Mouse (Mus musculus) lung, postnatal 36 days (tissue): Measurements from ENCODE around the gene Fam19a5.

Experiments used
- DNase-seq: peaks from one replicate; pipeline ENCODE4 v3.0.0; 2022; ENCODE audit warnings: mixed read lengths

Fam19a5 gene

GRCm38 (mm10) chr15:87597149-87597548 lies 53.0 kb downstream of the Fam19a5 start:
- peak; percentile 1 for DNase-seq

DNA sequence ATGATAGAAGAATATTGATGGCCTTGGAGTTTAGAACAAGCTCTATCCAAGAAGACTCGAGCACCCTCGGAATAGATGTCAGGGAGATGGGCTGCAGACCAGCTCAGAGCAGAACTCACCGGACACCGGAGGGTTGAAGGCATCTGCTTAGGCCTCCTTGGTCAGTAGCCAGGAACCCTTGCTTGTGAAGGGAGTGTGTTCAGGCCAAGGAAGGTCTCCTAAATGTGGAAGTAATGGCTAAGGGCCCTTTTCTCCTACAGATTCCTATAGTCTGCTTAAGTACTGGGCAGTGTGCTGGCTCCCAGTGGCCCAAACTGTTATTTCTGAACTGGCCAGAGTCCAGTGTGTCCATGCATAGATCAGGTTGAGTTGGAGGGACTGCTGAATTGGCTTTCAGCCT lies 53.7 kb downstream of the Fam19a5 start:
- DNase-seq, result no peak

- DNase-seq, result no peak
These were observed 54.5 kb downstream of the Fam19a5 start for GRCm38 (mm10) chr15:87598636-87599035.

GRCm38 (mm10) chr15:87603316-87603715 lies 59.2 kb downstream of the Fam19a5 start:
- no peak for DNase-seq

GRCm38 (mm10) chr15:87605504-87606280 lies 61.6 kb downstream of the Fam19a5 start:
- no peak for DNase-seq

DNA sequence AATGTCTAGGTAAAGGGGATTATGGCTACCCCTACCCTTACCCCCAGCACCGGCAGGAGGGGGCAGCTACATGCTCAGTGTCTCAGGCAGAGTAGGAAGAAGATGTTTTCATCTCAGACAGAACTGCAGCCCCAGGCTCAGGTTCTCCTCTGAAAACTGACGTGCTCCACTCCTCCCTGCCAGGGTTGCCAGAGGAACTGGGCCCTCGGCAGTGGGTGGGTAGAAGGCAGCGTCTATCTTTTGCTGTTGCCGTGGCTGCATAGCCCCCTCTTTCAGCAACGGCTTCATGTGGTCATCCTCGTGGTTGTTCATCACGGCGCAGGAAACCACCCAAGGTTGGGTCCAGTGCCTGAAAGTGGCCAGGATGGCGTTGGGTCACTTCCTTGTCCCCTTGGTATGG lies 62.6 kb downstream of the Fam19a5 start:
- no peak for DNase-seq

GRCm38 (mm10) chr15:87609236-87609635 lies 65.1 kb downstream of the Fam19a5 start:
- no peak for DNase-seq

DNA sequence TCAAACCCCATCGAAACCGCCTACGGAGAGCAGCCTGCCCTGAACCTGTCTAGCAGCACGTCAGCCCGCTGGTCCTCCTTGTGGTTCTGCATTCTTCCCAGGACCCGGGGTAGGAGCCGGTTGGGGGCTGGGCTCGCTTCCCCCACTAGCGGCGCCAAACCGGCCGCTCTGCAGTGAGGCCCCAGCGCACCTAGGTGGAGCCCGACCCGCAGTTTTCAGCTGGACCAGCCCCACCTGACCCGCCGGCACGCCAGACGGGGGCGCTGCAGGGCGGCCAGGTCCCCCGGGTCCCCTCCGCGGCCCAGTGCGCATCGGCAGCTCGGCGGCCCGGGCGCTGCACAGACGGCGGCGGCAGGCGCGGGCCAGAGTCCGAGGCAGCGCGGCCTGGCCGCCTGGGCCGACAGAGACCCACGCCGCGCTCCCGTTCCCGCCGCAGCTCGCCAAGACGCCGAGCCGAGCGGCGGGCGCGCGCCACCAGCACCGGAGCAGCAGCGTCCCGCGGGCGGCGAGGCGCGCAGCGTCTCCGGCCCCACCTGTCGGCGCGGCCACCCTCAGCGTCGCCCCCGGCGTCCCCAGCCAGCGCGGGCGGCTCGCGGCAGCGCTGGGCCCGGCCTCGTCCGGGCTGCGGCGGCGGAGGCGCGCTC lies 80.0 kb downstream of the Fam19a5 start:
- peak; percentile 58 for DNase-seq

DNA sequence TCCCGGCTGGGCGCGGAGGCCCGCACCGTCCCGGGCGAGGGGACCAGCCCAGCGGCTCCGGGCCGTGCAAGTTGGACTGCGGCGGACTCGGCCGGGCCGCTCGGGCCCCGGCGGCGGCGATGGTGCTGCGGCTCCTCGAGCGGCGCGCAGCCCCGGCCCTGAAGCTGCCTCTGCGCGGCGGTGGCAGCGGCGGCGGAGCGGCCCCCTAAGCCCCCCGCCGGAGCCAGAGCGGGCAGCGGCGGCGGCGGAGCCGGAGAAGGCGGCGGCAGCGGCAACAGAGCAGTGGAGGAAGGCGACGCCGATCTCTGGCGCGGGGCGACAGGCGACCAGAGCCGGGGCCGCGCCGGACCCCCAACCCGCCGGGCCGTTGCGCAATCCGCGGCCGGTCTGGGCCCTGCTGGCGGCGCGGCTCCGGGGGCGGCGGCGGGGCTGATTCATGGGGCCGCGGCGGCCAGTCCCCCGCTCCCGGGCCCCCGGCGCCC lies 80.6 kb downstream of the Fam19a5 start:
- DNase-seq, result no peak

- peak; percentile 65 for DNase-seq
These were observed 81.3 kb downstream of the Fam19a5 start for GRCm38 (mm10) chr15:87625236-87626023.

GRCm38 (mm10) chr15:87635272-87635671 lies 91.2 kb downstream of the Fam19a5 start:
- no peak for DNase-seq

- no peak for DNase-seq
These were observed 92.3 kb downstream of the Fam19a5 start for GRCm38 (mm10) chr15:87636407-87636806.

DNA sequence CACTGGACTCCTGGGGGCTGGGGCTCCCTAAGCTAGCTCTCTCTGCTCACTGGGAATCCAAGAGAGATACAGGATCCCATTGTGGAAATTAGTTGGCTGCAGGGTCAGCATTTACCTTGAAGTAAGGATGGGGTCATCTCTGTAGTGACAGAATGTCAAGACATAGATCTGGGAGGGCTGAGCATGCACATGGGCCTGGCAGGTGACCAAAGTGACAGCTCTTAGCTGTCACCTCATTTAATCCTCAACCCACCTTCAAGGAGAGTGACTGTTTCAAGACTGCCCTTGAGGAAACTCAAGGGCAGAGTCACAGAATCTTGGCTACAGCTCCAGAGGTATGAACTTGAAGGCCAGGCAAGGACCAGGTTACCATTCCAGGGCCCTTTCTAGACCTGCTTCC lies 93.1 kb downstream of the Fam19a5 start:
- no peak for DNase-seq

DNA sequence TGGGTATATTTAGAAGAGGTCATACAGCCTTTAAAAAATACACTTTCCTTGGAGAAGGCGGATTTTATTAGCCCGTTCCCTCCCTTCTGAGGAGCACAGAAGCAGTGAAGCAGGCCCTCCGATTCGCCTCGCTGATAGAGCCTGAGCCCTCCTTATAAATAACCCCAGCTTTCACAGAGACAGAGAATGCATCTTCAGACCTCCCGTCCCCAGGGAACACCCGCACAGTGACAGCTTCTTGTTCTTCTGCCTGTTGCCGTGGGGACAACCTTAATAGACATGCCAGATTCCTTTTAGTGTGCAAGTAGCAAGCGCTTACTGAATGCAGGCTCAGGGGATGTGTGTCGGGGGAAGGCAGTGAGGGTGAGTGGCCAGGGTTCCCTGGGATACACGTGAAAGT lies 94.2 kb downstream of the Fam19a5 start:
- no peak for DNase-seq

DNA sequence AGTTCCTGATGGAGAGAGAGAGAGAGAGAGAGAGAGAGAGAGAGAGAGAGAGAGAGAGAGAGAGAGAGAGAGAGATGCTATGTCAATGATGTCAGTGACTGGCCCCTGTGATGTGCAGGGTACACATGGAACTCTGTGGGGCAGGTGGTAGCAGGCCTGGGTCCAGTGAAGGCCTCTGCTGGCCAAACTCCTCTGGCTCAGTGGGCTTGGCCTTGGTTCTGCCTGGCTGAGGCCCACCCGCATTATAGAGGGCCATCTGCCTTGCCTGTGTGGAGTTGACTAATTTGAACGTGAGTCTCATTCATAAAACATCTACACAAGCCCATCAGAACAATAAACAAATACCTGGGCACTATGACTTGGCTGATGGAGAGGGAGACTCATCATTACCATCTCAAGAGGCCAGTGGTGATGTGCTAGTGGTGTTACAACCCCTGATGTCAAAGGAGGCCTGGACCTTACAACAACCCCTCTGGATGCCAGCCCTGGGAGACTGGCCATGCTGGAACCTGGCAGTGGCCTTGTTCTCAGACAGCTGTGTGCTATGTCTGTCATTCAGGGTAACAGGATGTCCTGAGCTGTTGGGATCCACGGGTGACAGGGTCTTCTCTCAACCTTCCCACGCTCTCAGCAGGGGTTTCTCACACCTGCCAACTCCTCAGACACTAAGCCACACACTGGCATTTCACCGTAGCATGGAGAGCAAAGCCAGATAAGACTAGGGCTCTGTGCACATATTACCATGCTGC lies 102.4 kb downstream of the Fam19a5 start:
- no peak for DNase-seq

- DNase-seq, result no peak
These were observed 105.6 kb downstream of the Fam19a5 start for GRCm38 (mm10) chr15:87649651-87650050.

DNA sequence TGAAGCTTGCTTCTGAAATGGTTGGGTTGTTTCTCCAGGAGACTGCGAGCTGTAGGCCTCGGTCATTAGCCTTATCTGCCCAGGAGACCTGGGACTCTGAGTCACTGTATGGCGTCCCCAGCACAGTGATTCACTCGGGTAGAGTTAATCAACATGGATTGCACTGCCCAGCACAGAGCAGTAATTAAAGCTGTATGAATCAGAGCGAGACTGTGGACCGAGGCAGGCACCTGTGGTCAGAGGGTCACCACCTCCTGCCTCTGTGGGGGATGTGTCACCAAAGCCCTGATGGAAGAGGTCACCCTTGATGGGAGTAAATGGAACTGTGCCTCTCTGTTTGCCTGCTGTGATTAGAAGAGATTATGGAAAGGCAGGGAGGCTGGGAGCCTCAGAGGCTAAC lies 110.5 kb downstream of the Fam19a5 start:
- DNase-seq, result no peak

GRCm38 (mm10) chr15:87656496-87657155 lies 112.5 kb downstream of the Fam19a5 start:
- no peak for DNase-seq

DNA sequence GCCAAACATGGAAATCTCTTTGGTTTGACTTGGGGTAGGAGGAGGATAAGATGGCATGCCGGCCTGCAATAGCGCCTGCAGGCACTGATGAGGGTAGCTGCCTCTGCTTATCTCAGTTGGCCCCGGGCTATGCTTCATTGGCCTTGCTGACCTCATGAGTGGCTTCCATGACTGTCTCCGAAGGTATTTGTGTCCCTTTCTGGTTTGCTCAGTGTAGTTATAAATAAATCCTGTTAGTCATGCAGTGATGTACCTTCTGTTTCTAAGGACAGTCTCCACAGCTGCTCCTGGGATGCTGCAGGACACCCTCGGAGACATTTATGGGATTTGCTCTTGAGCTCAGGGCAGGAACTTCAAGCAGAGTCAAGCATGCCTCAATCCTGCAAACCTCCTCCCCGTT lies 115.6 kb downstream of the Fam19a5 start:
- no peak for DNase-seq

GRCm38 (mm10) chr15:87661954-87662353 lies 117.9 kb downstream of the Fam19a5 start:
- no peak for DNase-seq

GRCm38 (mm10) chr15:87666041-87666750 lies 122.1 kb downstream of the Fam19a5 start:
- DNase-seq, result no peak

DNA sequence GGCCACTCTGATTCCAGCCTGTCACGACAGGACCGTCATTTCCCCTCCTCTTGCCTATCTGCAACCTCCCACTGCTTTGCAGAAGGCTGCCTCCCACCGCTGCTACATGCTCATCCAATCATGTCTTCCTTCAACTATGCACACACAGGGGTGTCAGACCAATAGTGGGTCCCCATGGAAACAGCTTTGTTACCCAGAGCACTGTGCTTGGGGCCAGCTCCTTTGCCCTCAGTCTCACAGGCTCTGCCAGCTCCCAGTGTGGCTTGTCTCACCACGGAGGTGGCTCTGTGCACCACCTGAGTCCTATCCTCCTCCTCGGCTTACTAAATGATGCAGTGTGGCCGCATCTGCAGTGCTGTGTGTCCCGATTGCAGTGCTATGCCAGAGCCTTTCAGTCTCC lies 123.3 kb downstream of the Fam19a5 start:
- no peak for DNase-seq
